Comparison of ENCODE assay signal across 27 mouse cellular contexts in the genomic region with DNA sequence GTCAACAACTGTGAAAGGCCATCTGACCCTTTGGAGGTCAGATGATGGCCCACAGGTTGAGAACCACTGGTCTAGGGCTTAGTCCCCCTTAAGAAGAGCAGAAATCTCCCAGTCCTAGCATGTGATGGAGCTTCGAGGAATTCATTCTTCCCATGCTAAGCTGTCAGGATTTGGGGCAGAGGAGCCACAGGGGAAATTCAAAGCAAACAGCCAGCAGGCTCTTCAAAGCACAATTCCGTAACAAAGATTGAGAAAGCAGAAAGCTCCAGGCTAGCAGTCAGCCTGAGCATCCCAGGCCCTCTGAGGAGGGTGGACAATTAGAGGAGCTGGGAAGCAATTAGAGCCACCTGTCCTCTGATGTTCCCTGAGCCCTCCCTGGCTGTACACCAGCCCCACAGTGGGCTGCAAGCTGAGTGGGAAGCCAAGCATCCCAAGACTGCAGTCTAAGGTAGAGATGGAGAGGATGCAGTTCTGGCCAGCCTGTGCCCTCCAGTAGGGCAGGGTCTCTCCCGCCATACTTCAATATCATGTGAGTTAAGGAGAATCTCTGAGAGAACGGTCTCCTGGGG. TPM values are rescaled to one million over a fixed set of nuclear protein-coding genes. Genes with fewer than 3 reads are reported as not detected.
A peak's percentile ranks its signal among the peaks of the same experiment; 100 is the strongest.
DNase-seq lines count a peak whose midpoint lies in the region; ATAC-seq and TF ChIP-seq lines count a peak whose summit lies in the region.
"Had no signal": no experiment of that assay in that cellular context is flagged by ENCODE, and none has a peak within 500 bp of the region (broad histone marks: within the 10 kb centered on the region; RNA-seq: fewer than 3 reads in every experiment).

No protein-coding gene starts in this region.

- no peak overlapping the region for H3K9ac ChIP-seq in hindbrain, postnatal 0 days (replicated peaks; ENCODE audit: low read length)
- H3K9ac ChIP-seq in midbrain, embryonic 15.5 days: no peak overlapping the region
- H3K9ac ChIP-seq: embryonic facial prominence, embryonic 12.5 days; forebrain, embryonic 13.5 days; liver, embryonic 15.5 days; lung, embryonic 15.5 days had no signal

- TF ChIP-seq POLR2A in brain, embryonic 14.5 days (IDR thresholded peaks at IDR 0.05; ENCODE audit: borderline replicate concordance, extremely low read depth, insufficient read depth, insufficient read length, poor library complexity, severe bottlenecking): no peak

- H3K36me3 ChIP-seq in embryonic facial prominence, embryonic 10.5 days (replicated peaks): no peaks in the 10 kb centered on the region
- H3K36me3 ChIP-seq in hindbrain, postnatal 0 days (ENCODE audit: insufficient read depth, low read length): no peaks in the 10 kb centered on the region
- H3K36me3 ChIP-seq in midbrain, embryonic 15.5 days (replicated peaks): no peaks in the 10 kb centered on the region
- H3K36me3 ChIP-seq: embryonic facial prominence, embryonic 12.5 days; heart, embryonic 10.5 days; limb, embryonic 10.5 days; liver, embryonic 15.5 days; lung, embryonic 15.5 days had no signal

- peak; percentile 39; the same call in 1 of the 2 replicates for ATAC-seq in hindbrain, postnatal 0 days
- ATAC-seq in midbrain, embryonic 15.5 days (replicated peaks): no peak
- ATAC-seq in erythroblast, adult 5-6 weeks (replicated peaks; ENCODE audit: low FRiP score, poor library complexity, severe bottlenecking): no peak
- ATAC-seq: forebrain, embryonic 13.5 days; intestine, embryonic 16.5 days had no signal

- no peaks in the 10 kb centered on the region for H3K9me3 ChIP-seq in embryonic facial prominence, embryonic 10.5 days
- no peaks in the 10 kb centered on the region for H3K9me3 ChIP-seq in hindbrain, postnatal 0 days (ENCODE audit: low read length)
- H3K9me3 ChIP-seq in midbrain, embryonic 15.5 days: no peaks in the 10 kb centered on the region
- H3K9me3 ChIP-seq: embryonic facial prominence, embryonic 12.5 days; forebrain, embryonic 13.5 days; heart, embryonic 10.5 days; limb, embryonic 10.5 days; liver, embryonic 15.5 days; lung, embryonic 15.5 days; megakaryocyte, embryonic 14.5 days had no signal

- WGBS in embryonic facial prominence, embryonic 10.5 days: 70% methylated on average over 4 of the region's 4 CpGs
- 62% methylated on average over 4 of the region's 4 CpGs for WGBS in hindbrain, postnatal 0 days
- WGBS in midbrain, embryonic 15.5 days: 45% methylated on average over 4 of the region's 4 CpGs

- DNase-seq in brain, embryonic 14.5 days (ENCODE audit: low read depth): peak; percentile 57
- no peak for DNase-seq in embryonic facial prominence, embryonic 10.5 days (ENCODE audit: low spot score)
- DNase-seq in hindbrain, postnatal 0 days (ENCODE audit: low spot score): peak; percentile 47
- DNase-seq in kidney, postnatal 4 days: no peak
- DNase-seq in gastrocnemius, adult 2 months: no peak
- DNase-seq: adrenal gland, postnatal 10 days; cerebellum, adult 9-10 months; kidney, adult 9 months; kidney, postnatal 14 days; liver; lung, postnatal 36 days; spleen, adult 18-20 months; thymus, postnatal 14 days had no signal

- TF ChIP-seq CTCF in brain, embryonic 14.5 days (IDR thresholded peaks at IDR 0.05; ENCODE audit: borderline replicate concordance, extremely low read depth, insufficient read depth, insufficient read length): no peak
- no peak for TF ChIP-seq CTCF in hindbrain, postnatal 0 days (IDR thresholded peaks at IDR 0.05; ENCODE audit: low read depth)
- TF ChIP-seq CTCF in gastrocnemius, adult 2 months (IDR thresholded peaks at IDR 0.05): no peak

- no peak overlapping the region for H3K4me2 ChIP-seq in hindbrain, postnatal 0 days (ENCODE audit: low read depth, low read length)
- no peak overlapping the region for H3K4me2 ChIP-seq in midbrain, embryonic 15.5 days
- H3K4me2 ChIP-seq: embryonic facial prominence, embryonic 12.5 days; forebrain, embryonic 13.5 days; liver, embryonic 15.5 days; lung, embryonic 15.5 days had no signal

- H3K27me3 ChIP-seq in embryonic facial prominence, embryonic 10.5 days (replicated peaks; ENCODE audit: low read depth, poor library complexity, severe bottlenecking): no peaks in the 10 kb centered on the region
- no peaks in the 10 kb centered on the region for H3K27me3 ChIP-seq in hindbrain, postnatal 0 days (ENCODE audit: insufficient read depth, low read length)
- no peaks in the 10 kb centered on the region for H3K27me3 ChIP-seq in midbrain, embryonic 15.5 days (replicated peaks)
- H3K27me3 ChIP-seq: embryonic facial prominence, embryonic 12.5 days; forebrain, embryonic 13.5 days; lung, embryonic 15.5 days had no signal

- H3K4me1 ChIP-seq in embryonic facial prominence, embryonic 10.5 days: peaks cover 10% of the 10 kb centered on the region
- 0 out of 2 replicates have a peak, but pooled peaks cover 2% of the 10 kb centered on the region for H3K4me1 ChIP-seq in hindbrain, postnatal 0 days (ENCODE audit: insufficient read depth, low read length)
- H3K4me1 ChIP-seq in midbrain, embryonic 15.5 days: peaks cover 7% of the 10 kb centered on the region; the same call in 1 of the 2 replicates

- no peak overlapping the region for H3K4me3 ChIP-seq in embryonic facial prominence, embryonic 10.5 days
- H3K4me3 ChIP-seq in hindbrain, postnatal 0 days (ENCODE audit: low read length): no peak overlapping the region
- no peak overlapping the region for H3K4me3 ChIP-seq in midbrain, embryonic 15.5 days
- no peak overlapping the region for H3K4me3 ChIP-seq in gastrocnemius, adult 2 months
- H3K4me3 ChIP-seq: embryonic facial prominence, embryonic 12.5 days; erythroblast, embryonic 14.5 days; forebrain, embryonic 13.5 days; heart, embryonic 10.5 days; layer of hippocampus, adult 2 months; limb, embryonic 10.5 days; liver, embryonic 15.5 days; lung, embryonic 15.5 days; megakaryocyte, embryonic 14.5 days; myocyte had no signal

- intact Hi-C loops in gastrocnemius, adult 2 months (cut with DNase I): no loop called here

- peak overlapping the region; percentile 27; the same call in 1 of the 2 replicates for H3K27ac ChIP-seq in embryonic facial prominence, embryonic 10.5 days (replicated peaks)
- H3K27ac ChIP-seq in hindbrain, postnatal 0 days: no peak overlapping the region
- H3K27ac ChIP-seq in midbrain, embryonic 15.5 days: peak overlapping the region; percentile 52; the same call in 1 of the 2 replicates
- H3K27ac ChIP-seq in gastrocnemius, adult 2 months: no peak overlapping the region
- H3K27ac ChIP-seq: embryonic facial prominence, embryonic 12.5 days; forebrain, embryonic 13.5 days; heart, embryonic 10.5 days; layer of hippocampus, adult 2 months; limb, embryonic 10.5 days; liver, embryonic 15.5 days; lung, embryonic 15.5 days had no signal

RNA-seq across cellular contexts. Expression of a gene that starts 26.8 kb away (rescaled TPM):
- polyA plus RNA-seq in brain, embryonic 14.5 days (2012; rRNA removed): 145 and 192 TPM in 2 replicates
- polyA plus RNA-seq in embryonic facial prominence, embryonic 10.5 days (2016; fragmentation: Nextera tagmentation; extraction: Ambion mirVana): 72.5 and 95.2 TPM in 2 replicates
- total RNA-seq in hindbrain, postnatal 0 days (2014; rRNA removed): 150 and 176 TPM in 2 replicates
- polyA plus RNA-seq in hindbrain, postnatal 0 days (2015; fragmentation: Nextera tagmentation; extraction: Ambion mirVana): 49.6 and 66.7 TPM in 2 replicates
- 128 and 138 TPM in 2 replicates for polyA plus RNA-seq in midbrain, embryonic 15.5 days (2015; fragmentation: Nextera tagmentation; extraction: Ambion mirVana)
- total RNA-seq in erythroblast, adult 5-6 weeks (2015; ENCODE audit: low replicate concordance): 0.96 TPM in 1 of 2 replicates, not detected in the other
- total RNA-seq in erythroblast, adult 5-6 weeks (2017; ENCODE audit: low replicate concordance): 0.34 TPM in 1 of 2 replicates, not detected in the other
- 1 to 10 TPM; 3.4 to 6.1 TPM for total RNA-seq in gastrocnemius, adult 2 months (2021)
- total RNA-seq: MEL had no signal

Comparison
In these comparisons a context has a peak if more than half of its experiments do, and no peak if none do; other contexts are left out.
1. DNase-seq: peak in brain, embryonic 14.5 days (single experiment) and hindbrain, postnatal 0 days (single experiment); none in embryonic facial prominence, embryonic 10.5 days (single experiment), kidney, postnatal 4 days (0 of 2) and gastrocnemius, adult 2 months (single experiment).
2. H3K27ac ChIP-seq: peak in embryonic facial prominence, embryonic 10.5 days (single experiment) and midbrain, embryonic 15.5 days (single experiment); none in hindbrain, postnatal 0 days (single experiment) and gastrocnemius, adult 2 months (single experiment).